Mouse (Mus musculus): ENCODE results near the gene Wdr61. TPM values are rescaled to one million over a fixed set of nuclear protein-coding genes. Genes with fewer than 3 reads are reported as not detected.

Gene Wdr61
- 105 TPM for polyA plus RNA-seq (2017; shearing (Covaris generic))

DNA sequence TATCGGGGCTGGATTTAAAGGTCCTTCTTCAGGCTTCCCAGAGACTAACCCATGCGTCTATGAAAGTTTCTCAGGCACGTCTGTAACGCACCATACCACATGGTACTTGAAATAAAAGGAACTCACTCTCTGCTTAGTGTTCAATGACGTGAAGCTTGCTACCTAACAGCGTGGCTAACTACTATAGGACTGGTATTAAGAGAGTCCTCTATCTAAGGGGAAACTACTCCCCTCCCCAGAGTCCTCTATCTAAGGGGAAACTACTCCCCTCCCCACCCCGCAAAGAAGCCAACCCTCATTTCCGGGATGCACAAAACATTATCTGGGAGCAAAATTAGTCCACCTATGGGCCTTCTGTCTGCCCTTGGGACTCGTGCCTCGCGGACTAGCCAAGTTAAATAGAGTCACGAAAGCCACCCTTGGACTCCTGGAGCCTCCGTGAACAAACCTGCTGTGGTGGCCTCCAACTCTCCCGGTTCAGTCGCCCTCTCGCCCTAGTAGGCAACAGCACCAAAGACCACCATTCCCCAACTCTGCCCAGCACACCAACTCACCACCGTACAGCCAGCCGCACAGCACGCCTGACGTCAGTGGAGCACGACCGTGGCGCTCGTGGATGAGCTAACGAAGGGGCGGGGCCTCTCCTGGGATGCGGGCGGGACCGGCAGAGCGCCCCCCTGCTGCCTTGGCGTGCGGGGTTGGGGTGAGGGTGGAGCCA lies at the start of gene Wdr61:
Wdr61 (minus strand) TSS at position 599 of the 718 bp plus-strand sequence.

DNA sequence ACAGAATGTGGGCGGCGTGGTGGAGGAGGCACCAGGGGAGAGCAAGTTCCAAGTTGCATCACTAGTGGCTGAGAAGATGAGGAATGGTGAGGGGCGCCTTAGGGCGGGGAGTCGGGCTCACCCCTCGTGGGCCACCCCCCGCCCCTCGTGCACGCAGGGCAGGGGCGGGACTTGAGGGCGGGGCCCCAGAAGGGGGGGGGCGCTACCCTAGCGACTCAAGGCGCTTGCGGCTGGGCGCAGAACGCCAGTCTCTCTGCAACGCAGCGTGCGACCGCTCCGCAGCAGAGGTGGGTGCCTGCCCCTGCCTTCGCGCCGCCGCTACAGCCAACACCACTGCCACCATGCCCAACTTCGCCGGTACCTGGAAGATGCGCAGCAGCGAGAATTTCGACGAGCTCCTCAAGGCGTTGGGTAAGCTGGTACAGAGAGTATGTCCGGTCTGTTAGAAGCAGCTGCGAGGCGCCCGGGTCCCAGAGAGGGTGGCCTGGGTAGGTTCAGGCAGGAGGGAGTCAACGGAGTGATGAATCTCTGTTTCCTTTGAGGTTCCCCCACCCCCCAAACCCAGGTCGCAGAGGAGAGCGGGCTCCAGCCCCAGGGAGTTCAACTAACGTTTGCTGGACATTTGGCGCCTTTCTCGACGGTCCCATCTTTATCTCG lies 30.4 kb upstream of the Wdr61 start, which contains the start of gene Crabp1:
Crabp1 (plus strand) TSS at position 188 of the 657 bp plus-strand sequence.

DNA sequence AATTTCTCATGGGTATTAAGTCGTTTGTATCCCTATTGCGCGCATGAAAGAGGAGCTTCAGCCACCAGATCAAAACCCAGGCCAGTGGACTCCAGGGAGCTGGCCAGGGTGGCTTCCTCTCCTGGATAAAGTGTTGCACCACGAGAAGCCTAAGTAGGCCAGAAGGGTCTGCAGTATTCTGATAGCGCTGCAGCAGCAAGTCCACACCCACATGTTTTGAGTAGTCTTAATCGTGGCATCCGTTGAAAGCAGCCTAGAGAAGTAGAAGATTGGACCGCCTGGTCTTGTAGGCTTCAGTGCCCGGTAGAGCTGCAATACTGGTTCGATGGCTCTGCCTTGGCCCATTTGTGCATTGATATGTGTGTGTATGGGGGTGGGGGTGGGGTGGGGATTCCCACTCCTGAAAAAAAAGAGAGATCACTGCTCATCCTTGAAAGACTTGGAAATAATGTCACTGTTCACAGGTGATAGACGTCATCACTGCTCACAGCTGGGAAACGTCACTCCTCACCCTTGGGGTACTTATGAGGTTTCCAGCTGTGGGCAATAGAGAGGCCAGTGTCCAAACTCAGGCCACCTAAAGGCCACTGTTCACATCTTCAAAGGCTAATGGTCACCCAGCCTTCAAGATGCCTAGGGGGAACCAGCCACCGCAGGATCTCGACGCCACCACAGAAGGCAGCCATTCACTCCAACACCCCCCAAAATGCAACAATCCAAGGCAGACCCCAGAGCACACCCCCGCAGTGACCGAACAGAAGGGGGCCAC lies 35.8 kb downstream of the Wdr61 start, which contains the start of gene Dnaja4:
Dnaja4 (plus strand) TSS at position 556 of the 769 bp plus-strand sequence.

Other genes starting within 250 kb of the Wdr61 start
- gene Dmxl2, start 232.9 kb downstream of the Wdr61 start, polyA plus RNA-seq (2017; shearing (Covaris generic)), result not detected
- not detected for gene Sh2d7, start 195.5 kb downstream of the Wdr61 start, polyA plus RNA-seq (2017; shearing (Covaris generic))
- 1.5 TPM for gene Cib2, start 174.3 kb downstream of the Wdr61 start, polyA plus RNA-seq (2017; shearing (Covaris generic))
- 108 TPM for gene Idh3a, start 148.2 kb downstream of the Wdr61 start, polyA plus RNA-seq (2017; shearing (Covaris generic))
- gene Acsbg1, start 72.6 kb downstream of the Wdr61 start, polyA plus RNA-seq (2017; shearing (Covaris generic)), result 51.8 TPM
- 6.3 TPM for gene Dnaja4, start 35.6 kb downstream of the Wdr61 start, polyA plus RNA-seq (2017; shearing (Covaris generic))
- not detected for gene Crabp1, start 30.2 kb upstream of the Wdr61 start, polyA plus RNA-seq (2017; shearing (Covaris generic))
- 27.6 TPM for gene Ireb2, start 129.3 kb upstream of the Wdr61 start, polyA plus RNA-seq (2017; shearing (Covaris generic))
- gene Hykk, start 182.8 kb upstream of the Wdr61 start, polyA plus RNA-seq (2017; shearing (Covaris generic)), result 0.43 TPM
- gene Psma4, start 216.3 kb upstream of the Wdr61 start, polyA plus RNA-seq (2017; shearing (Covaris generic)), result 282 TPM
- not detected for gene AY074887, start 216.5 kb upstream of the Wdr61 start, polyA plus RNA-seq (2017; shearing (Covaris generic))
- gene Chrna5, start 246.4 kb upstream of the Wdr61 start, polyA plus RNA-seq (2017; shearing (Covaris generic)), result not detected